Mouse (Mus musculus) midbrain, postnatal 0 days (tissue): ENCODE results near the gene Lrrc58. TPM values are rescaled to one million over a fixed set of nuclear protein-coding genes. Genes with fewer than 3 reads are reported as not detected.

Source experiments
- ATAC-seq: fragments of 200-750 bp; cut with Nextera tagmentation; 2 replicates; pipeline ENCODE4 v1.8.0; 2017; ENCODE audit warnings: moderate number of reproducible peaks, mild to moderate bottlenecking, moderate TSS enrichment, moderate library complexity; ENCODE audit not compliant: low FRiP score
- DNase-seq: peaks from one replicate; pipeline ENCODE4 v3.0.0-alpha.2; 2015; ENCODE audit warnings: low spot score
- H3K27ac ChIP-seq: fragments of 300-500 bp; sonication (generic); 2 replicates; pipeline ENCODE4 v1.5.1; 2014; ENCODE audit warnings: low read depth, mild to moderate bottlenecking, low read length, mixed read lengths
- H3K27me3 ChIP-seq: fragments of 300-500 bp; sonication (generic); 2 replicates; pipeline ENCODE4 v1.6.1; 2014; ENCODE audit warnings: low read length, control low read depth, mixed read lengths; ENCODE audit not compliant: insufficient read depth
- H3K36me3 ChIP-seq: fragments of 300-500 bp; sonication (generic); 2 replicates; pipeline ENCODE4 v1.6.1; 2014; ENCODE audit warnings: low read length, control low read depth, mixed read lengths; ENCODE audit not compliant: insufficient read depth
- H3K4me1 ChIP-seq: fragments of 300-500 bp; sonication (generic); 2 replicates; pipeline ENCODE4 v1.6.1; 2014; ENCODE audit warnings: mild to moderate bottlenecking, control low read depth, antibody characterized with exemption, low read length, mixed read lengths; ENCODE audit not compliant: insufficient read depth
- H3K4me2 ChIP-seq: fragments of 300-500 bp; sonication (generic); 2 replicates; pipeline ENCODE4 v1.6.1; 2014; ENCODE audit warnings: low read depth, mild to moderate bottlenecking, low read length, mixed read lengths; ENCODE audit not compliant: poor library complexity, severe bottlenecking
- H3K4me3 ChIP-seq: fragments of 300-500 bp; sonication (generic); 2 replicates; pipeline ENCODE4 v1.5.1; 2014; ENCODE audit warnings: low read depth, mild to moderate bottlenecking, low read length, moderate library complexity
- H3K9ac ChIP-seq: fragments of 300-500 bp; sonication (generic); replicated peaks from 2 replicates; pipeline ENCODE4 v1.6.1; 2014; ENCODE audit warnings: mild to moderate bottlenecking, low read length, moderate library complexity, mixed read lengths; ENCODE audit not compliant: poor library complexity, severe bottlenecking
- H3K9me3 ChIP-seq: fragments of 300-500 bp; sonication (generic); 2 replicates; pipeline ENCODE4 v1.6.1; 2016; ENCODE audit warnings: low read length, control low read depth
- CTCF ChIP-seq: IDR thresholded peaks from 2 replicates; pipeline ENCODE4 v1.5.1; 2016; ENCODE audit warnings: antibody characterized with exemption, mild to moderate bottlenecking
- WGBS: fragments of 180-500 bp; shearing (Covaris S2); extraction: QIAGEN DNeasy Blood & Tissue Kit; methylation state at CpG from one replicate; pipeline ENCODE4 v1.1.7; 2014; 5-methylcytosine and 5-hydroxymethylcytosine counted together
- polyA plus RNA-seq: library from polyadenylated mRNA; unstranded; fragments of >200 nt; fragmentation: Nextera tagmentation; extraction: Ambion mirVana; gene quantifications from 2 replicates; pipeline ENCODE4 v1.2.1, GENCODE M21; 2015
- total RNA-seq: library from RNA; depleted of rRNA; stranded (reverse); fragments of >200 nt; gene quantifications from 2 replicates; pipeline ENCODE4 v1.2.3, GENCODE M21; 2014; rRNA removed

Gene Lrrc58
- total and polyA plus RNA-seq, 2 experiments from 2014 or later = 46.1 to 88.2 TPM

- Histone ChIP-seq H3K4me2 (no peak overlapping the region), H3K4me3 (no peak overlapping the region), H3K9me3 (no peaks in the 10 kb centered on the region), H3K27ac (no peak overlapping the region), H3K4me1 (peaks cover 4% of the 10 kb centered on the region; the same call in 1 of the 2 replicates), H3K9ac (no peak overlapping the region), H3K27me3 (no peaks in the 10 kb centered on the region), H3K36me3 (no peaks in the 10 kb centered on the region)
- TF ChIP-seq CTCF = no peak
- 79% methylated on average over 8 of the region's 8 CpGs for WGBS
- DNase-seq (no peak), ATAC-seq (no peak)
Measured at GRCm38 (mm10) chr16:37937276-37937675, 69.1 kb downstream of the Lrrc58 start.

Other genes with a start within 250 kb of the Lrrc58 start
- gene Ndufb4, start 213.9 kb upstream of the Lrrc58 start, total RNA-seq = 32.3 and 39.6 TPM in 2 replicates
- gene Ndufb4, start 213.9 kb upstream of the Lrrc58 start, polyA plus RNA-seq = 86.9 and 90.7 TPM in 2 replicates
- gene Fstl1, start 91.5 kb upstream of the Lrrc58 start, total RNA-seq = 51.6 and 72.1 TPM in 2 replicates
- 56.3 and 58.8 TPM in 2 replicates for gene Fstl1, start 91.5 kb upstream of the Lrrc58 start, polyA plus RNA-seq
- gene Gm36028, start 7.2 kb upstream of the Lrrc58 start, total RNA-seq = not detected in 2 replicates
- 0.19 TPM in 1 of 2 replicates, not detected in the other for gene Gm36028, start 7.2 kb upstream of the Lrrc58 start, polyA plus RNA-seq
- gene Gpr156, start 48.1 kb downstream of the Lrrc58 start, total RNA-seq = 6.1 and 6.4 TPM in 2 replicates
- gene Gpr156, start 48.1 kb downstream of the Lrrc58 start, polyA plus RNA-seq = 2.8 and 2.9 TPM in 2 replicates
- 116 and 148 TPM in 2 replicates for gene Gsk3b, start 220.6 kb downstream of the Lrrc58 start, total RNA-seq
- 135 and 150 TPM in 2 replicates for gene Gsk3b, start 220.6 kb downstream of the Lrrc58 start, polyA plus RNA-seq